Mouse (Mus musculus) small intestine, adult 2 months (tissue): ENCODE results near the gene Nadsyn1.

Source experiments
- CTCF ChIP-seq: fragments of 200-500 bp; IDR thresholded peaks from 2 replicates; pipeline ENCODE4 v1.5.1; 2012; ENCODE audit warnings: low read depth, mild to moderate bottlenecking, control low read depth, inconsistent platforms, low read length, moderate library complexity, mixed read lengths; ENCODE audit not compliant: insufficient replicate concordance, insufficient read length; ENCODE audit errors: extremely low read depth
- POLR2A ChIP-seq: fragments of 200-500 bp; IDR thresholded peaks from 2 replicates; pipeline ENCODE4 v1.6.1; 2012; ENCODE audit warnings: low read depth, mild to moderate bottlenecking, control low read depth, inconsistent platforms, low read length, moderate library complexity

GRCm38 (mm10) chr7:143840121-143840520 is 17.5 kb upstream of the Nadsyn1 start:
- TF ChIP-seq POLR2A = no peak
- TF ChIP-seq CTCF = no peak
